In the genomic region with DNA sequence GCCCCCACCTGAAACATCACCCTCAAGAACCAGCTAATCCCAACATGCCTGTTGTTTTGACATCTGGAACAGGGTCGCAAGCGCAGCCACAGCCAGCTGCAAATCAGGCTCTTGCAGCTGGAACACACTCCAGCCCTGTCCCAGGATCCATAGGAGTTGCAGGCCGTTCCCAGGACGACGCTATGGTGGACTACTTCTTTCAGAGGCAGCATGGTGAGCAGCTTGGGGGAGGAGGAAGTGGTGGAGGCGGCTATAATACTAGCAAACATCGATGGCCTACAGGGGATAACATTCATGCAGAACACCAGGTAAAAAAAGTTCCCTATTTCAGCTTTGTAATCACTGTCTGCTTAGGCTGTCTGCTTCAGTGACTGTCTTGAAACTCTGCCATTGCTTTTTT, we compare ENCODE assay signal across 10 mouse cellular contexts. TPM values are rescaled to one million over a fixed set of nuclear protein-coding genes. Genes with fewer than 3 reads are reported as not detected.
A peak's percentile ranks its signal among the peaks of the same experiment; 100 is the strongest.
DNase-seq lines count a peak whose midpoint lies in the region; ATAC-seq and TF ChIP-seq lines count a peak whose summit lies in the region.
"Had no signal": no experiment of that assay in that cellular context is flagged by ENCODE, and none has a peak within 500 bp of the region (broad histone marks: within the 10 kb centered on the region; RNA-seq: fewer than 3 reads in every experiment).

No protein-coding gene starts in this region.

- H3K4me1 ChIP-seq in hindbrain, embryonic 14.5 days (replicated peaks; ENCODE audit: control insufficient read depth, insufficient read depth, low read length) = peaks cover 48% of the 10 kb centered on the region
- H3K4me1 ChIP-seq in hindbrain, embryonic 12.5 days = peaks cover 49% of the 10 kb centered on the region
- peaks cover 6 to 10% of the 10 kb centered on the region in 2 experiments for H3K4me1 ChIP-seq in ES-E14 (ENCODE audit: control insufficient read depth in 2 of 2, insufficient read depth in 2 of 2, low read length in 2 of 2, poor library complexity in 1 of 2)
- H3K4me1 ChIP-seq in embryonic facial prominence, embryonic 12.5 days = peaks cover 30% of the 10 kb centered on the region

- H3K27me3 ChIP-seq in hindbrain, embryonic 14.5 days (ENCODE audit: control insufficient read depth, insufficient read depth, low read length) = no peaks in the 10 kb centered on the region
- no peaks in the 10 kb centered on the region for H3K27me3 ChIP-seq in hindbrain, embryonic 12.5 days
- H3K27me3 ChIP-seq in embryonic facial prominence, embryonic 12.5 days = no peaks in the 10 kb centered on the region
- H3K27me3 ChIP-seq: neural tube, embryonic 12.5 days; stomach, embryonic 15.5 days had no signal

- no peaks in the 10 kb centered on the region for H3K9me3 ChIP-seq in hindbrain, embryonic 14.5 days (ENCODE audit: control insufficient read depth, low read length)
- H3K9me3 ChIP-seq in hindbrain, embryonic 12.5 days (replicated peaks) = no peaks in the 10 kb centered on the region
- H3K9me3 ChIP-seq in ES-E14 (ENCODE audit: control insufficient read depth, insufficient read depth, low read depth, low read length) = no peaks in the 10 kb centered on the region
- no peaks in the 10 kb centered on the region for H3K9me3 ChIP-seq in embryonic facial prominence, embryonic 12.5 days
- H3K9me3 ChIP-seq: neural tube, embryonic 12.5 days; stomach, embryonic 15.5 days had no signal

- peaks cover 48% of the 10 kb centered on the region for H3K36me3 ChIP-seq in hindbrain, embryonic 14.5 days (replicated peaks; ENCODE audit: control insufficient read depth, insufficient read depth)
- H3K36me3 ChIP-seq in hindbrain, embryonic 12.5 days = peaks cover 42% of the 10 kb centered on the region
- peaks cover 19% of the 10 kb centered on the region for H3K36me3 ChIP-seq in ES-E14 (ENCODE audit: control insufficient read depth, insufficient read depth, low read length, poor library complexity, severe bottlenecking)
- peaks cover 42% of the 10 kb centered on the region for H3K36me3 ChIP-seq in embryonic facial prominence, embryonic 12.5 days

- in situ Hi-C loops in ES-E14 (cut with MboI; ENCODE audit: low sequenced_read_pairs in 2 of 2, unreplicated experiment in 2 of 2) = no loop called here

- WGBS in hindbrain, embryonic 14.5 days = 59% methylated on average over 7 of the region's 7 CpGs
- WGBS in hindbrain, embryonic 12.5 days = 68% methylated on average over 7 of the region's 7 CpGs
- WGBS in embryonic facial prominence, embryonic 12.5 days = 59% methylated on average over 7 of the region's 7 CpGs

- peak overlapping the region; percentile 23 for H3K4me2 ChIP-seq in hindbrain, embryonic 14.5 days (replicated peaks)
- no peak overlapping the region for H3K4me2 ChIP-seq in hindbrain, embryonic 12.5 days (replicated peaks)
- 0 out of 2 replicates have a peak overlapping the region, but pooled peaks have one; percentile 21 for H3K4me2 ChIP-seq in embryonic facial prominence, embryonic 12.5 days (replicated peaks)
- H3K4me2 ChIP-seq: stomach, embryonic 15.5 days had no signal

- no peak overlapping the region for H3K4me3 ChIP-seq in hindbrain, embryonic 14.5 days (replicated peaks; ENCODE audit: low read length)
- H3K4me3 ChIP-seq in hindbrain, embryonic 12.5 days = no peak overlapping the region
- H3K4me3 ChIP-seq in ES-E14 (ENCODE audit: insufficient read depth in 1 of 2, low read depth in 1 of 2, low read length in 2 of 2, poor library complexity in 1 of 2, severe bottlenecking in 1 of 2) = peak overlapping the region in 1 of 2 experiments; percentile 4; a peak in 1 of 4 replicates
- H3K4me3 ChIP-seq in embryonic facial prominence, embryonic 12.5 days = no peak overlapping the region
- H3K4me3 ChIP-seq: neural tube, embryonic 12.5 days; stomach, embryonic 15.5 days had no signal

- ATAC-seq in hindbrain, embryonic 14.5 days (ENCODE audit: low FRiP score) = no peak
- no peak for ATAC-seq in hindbrain, embryonic 12.5 days (ENCODE audit: low FRiP score)
- ATAC-seq in embryonic facial prominence, embryonic 12.5 days (ENCODE audit: insufficient number of reproducible peaks, insufficient read depth, low FRiP score, low TSS enrichment) = no peak

- no peak overlapping the region for H3K27ac ChIP-seq in hindbrain, embryonic 14.5 days
- H3K27ac ChIP-seq in hindbrain, embryonic 12.5 days = no peak overlapping the region
- H3K27ac ChIP-seq in ES-E14 (ENCODE audit: insufficient read depth, low read depth, low read length, poor library complexity, severe bottlenecking) = no peak overlapping the region
- no peak overlapping the region for H3K27ac ChIP-seq in embryonic facial prominence, embryonic 12.5 days
- H3K27ac ChIP-seq: neural tube, embryonic 12.5 days; stomach, embryonic 15.5 days had no signal

- H3K9ac ChIP-seq in hindbrain, embryonic 14.5 days = no peak overlapping the region
- H3K9ac ChIP-seq in hindbrain, embryonic 12.5 days = no peak overlapping the region
- peak overlapping the region; percentile 35; the same call in 1 of the 2 replicates for H3K9ac ChIP-seq in ES-E14 (ENCODE audit: insufficient read depth, low read depth, low read length, poor library complexity, severe bottlenecking)
- no peak overlapping the region for H3K9ac ChIP-seq in embryonic facial prominence, embryonic 12.5 days
- H3K9ac ChIP-seq: neural tube, embryonic 12.5 days; stomach, embryonic 15.5 days had no signal

- DNase-seq in hindbrain, embryonic 14.5 days (ENCODE audit: low spot score) = no peak
- no peak for DNase-seq in ES-E14 (ENCODE audit: low read depth, low spot score)
- DNase-seq in mesoderm, embryonic 11.5 days (ENCODE audit: low read depth, low spot score) = peak; percentile 14
- no peak for DNase-seq in urinary bladder, postnatal 4 days (ENCODE audit: low spot score in 2 of 2)
- DNase-seq in thymus, postnatal 10 days (ENCODE audit: low spot score in 2 of 2) = no peak
- DNase-seq: kidney, adult 9 months had no signal

TF ChIP-seq in ES-E14, 5 proteins besides CTCF, POLR2A, EP300 and RAD21:
- TF ChIP-seq HCFC1 (IDR thresholded peaks at IDR 0.05; ENCODE audit: borderline replicate concordance, insufficient read depth, low read length) = no peak
- TF ChIP-seq MAFK (IDR thresholded peaks at IDR 0.05; ENCODE audit: insufficient read depth, low read depth, low read length) = no peak
- TF ChIP-seq ZC3H11A (IDR thresholded peaks at IDR 0.05; ENCODE audit: borderline replicate concordance, low read depth, low read length) = no peak
- TF ChIP-seq CHD2 (IDR thresholded peaks at IDR 0.05; ENCODE audit: low read depth, low read length) = no peak
- no peak for TF ChIP-seq ZNF384 (IDR thresholded peaks at IDR 0.05; ENCODE audit: low read depth, low read length)

RNA-seq across cellular contexts. Expression of a gene that starts 5.9 kb away (rescaled TPM):
- polyA plus RNA-seq in hindbrain, embryonic 14.5 days (2014; fragmentation: Nextera tagmentation; extraction: Ambion mirVana) = 88.9 and 91.1 TPM in 2 replicates
- polyA plus RNA-seq in hindbrain, embryonic 12.5 days (2016; fragmentation: Nextera tagmentation; extraction: Ambion mirVana) = 119 TPM in 2 replicates
- 101 and 126 TPM in 2 replicates for total RNA-seq in ES-E14 (2012; rRNA removed)
- polyA plus RNA-seq in embryonic facial prominence, embryonic 12.5 days (2016; fragmentation: Nextera tagmentation; extraction: Ambion mirVana) = 116 and 118 TPM in 2 replicates
